Mouse (Mus musculus) MEL (cell line): ENCODE measurements around the gene Tecpr1. TPM values are rescaled to one million over a fixed set of nuclear protein-coding genes. Genes with fewer than 3 reads are reported as not detected.

Experiments used
- DNase-seq: peaks from one replicate; pipeline ENCODE4 v3.0.0; 2011; ENCODE audit warnings: low read depth, low spot score
- H3K27ac ChIP-seq: 2 replicates; pipeline ENCODE4 v1.5.1; 2012; ENCODE audit warnings: low read depth, mild to moderate bottlenecking, control low read depth, low read length, moderate library complexity; ENCODE audit not compliant: control insufficient read depth
- H3K27me3 ChIP-seq, 2 experiments: fragments of 150-350 bp in 1 of 2; sonication (generic) in 1 of 2; 2 replicates each; pipeline ENCODE4 v1.6.1; 2012; ENCODE audit warnings: low read length in 2 of 2, mild to moderate bottlenecking in 2 of 2, improper control_type of control experiment in 1 of 2, moderate library complexity in 1 of 2; ENCODE audit not compliant: insufficient read depth in 2 of 2, control insufficient read depth in 1 of 2
- H3K36me3 ChIP-seq, 2 experiments: 2 replicates each; pipeline ENCODE4 v1.6.1; 2012 to 2014; ENCODE audit warnings: low read length in 2 of 2, improper control_type of control experiment in 1 of 2, inconsistent platforms in 1 of 2, mild to moderate bottlenecking in 1 of 2; ENCODE audit not compliant: insufficient read depth in 2 of 2, control insufficient read depth in 1 of 2
- H3K4me1 ChIP-seq, 2 experiments: fragments of 150-350 bp in 1 of 2; sonication (generic) in 1 of 2; 2 replicates each; pipeline ENCODE4 v1.6.1; 2012; ENCODE audit warnings: low read length in 2 of 2, improper control_type of control experiment in 1 of 2, mild to moderate bottlenecking in 1 of 2; ENCODE audit not compliant: insufficient read depth in 2 of 2, control insufficient read depth in 1 of 2
- H3K4me3 ChIP-seq, 2 experiments: fragments of 150-350 bp in 1 of 2; sonication (generic) in 1 of 2; 2 replicates each; pipeline ENCODE4 v1.5.1; 2012; ENCODE audit warnings: low read depth in 2 of 2, low read length in 2 of 2, mild to moderate bottlenecking in 2 of 2, moderate library complexity in 2 of 2, control low read depth in 1 of 2, improper control_type of control experiment in 1 of 2; ENCODE audit not compliant: control insufficient read depth in 1 of 2, insufficient read depth in 1 of 2
- H3K79me2 ChIP-seq: 2 replicates; pipeline ENCODE4 v1.6.1; 2012; ENCODE audit warnings: mild to moderate bottlenecking, low read length, moderate library complexity; ENCODE audit not compliant: control insufficient read depth, poor library complexity, insufficient read depth
- H3K9ac ChIP-seq: 2 replicates; pipeline ENCODE4 v1.6.1; 2012; ENCODE audit warnings: low read depth, mild to moderate bottlenecking, control low read depth, low read length, moderate library complexity; ENCODE audit not compliant: control insufficient read depth, poor library complexity, severe bottlenecking
- H3K9me3 ChIP-seq: fragments of 150-350 bp; sonication (generic); replicated peaks from 2 replicates; pipeline ENCODE4 v1.6.1; 2012; ENCODE audit warnings: mild to moderate bottlenecking, low read length, improper control_type of control experiment, moderate library complexity; ENCODE audit not compliant: insufficient read depth
- BHLHE40 ChIP-seq: IDR thresholded peaks from 2 replicates; pipeline ENCODE4 v1.6.1; 2012; ENCODE audit warnings: low read depth, mild to moderate bottlenecking, inconsistent platforms, low read length, improper control_type of control experiment, borderline replicate concordance
- CHD2 ChIP-seq: IDR thresholded peaks from 2 replicates; pipeline ENCODE4 v1.6.1; 2011; ENCODE audit warnings: low read length, improper control_type of control experiment
- CTCF ChIP-seq, 3 experiments: IDR thresholded peaks in 2 of 3; conservative IDR thresholded peaks in 1 of 3; 2 replicates each; pipeline ENCODE4 v1.5.1; 2011 to 2012; ENCODE audit warnings: low read length in 3 of 3, low read depth in 2 of 3, mild to moderate bottlenecking in 2 of 3, improper control_type of control experiment in 1 of 3, inconsistent platforms in 1 of 3, mixed read lengths in 1 of 3, moderate library complexity in 1 of 3; ENCODE audit not compliant: control insufficient read depth in 1 of 3, insufficient read depth in 1 of 3, poor library complexity in 1 of 3, severe bottlenecking in 1 of 3
- ELF1 ChIP-seq: IDR thresholded peaks from 2 replicates; pipeline ENCODE4 v1.6.1; 2014; ENCODE audit warnings: low read depth, mild to moderate bottlenecking, inconsistent platforms, low read length, improper control_type of control experiment, moderate library complexity
- EP300 ChIP-seq, 2 experiments: IDR thresholded peaks; 2 replicates each; pipeline ENCODE4 v1.6.1; 2011; ENCODE audit warnings: improper control_type of control experiment in 2 of 2, low read length in 2 of 2, low read depth in 1 of 2, mild to moderate bottlenecking in 1 of 2
- MAZ ChIP-seq: IDR thresholded peaks from 2 replicates; pipeline ENCODE4 v1.6.1; 2012; ENCODE audit warnings: low read depth, mild to moderate bottlenecking, inconsistent platforms, low read length, improper control_type of control experiment
- MYC ChIP-seq: IDR thresholded peaks from 2 replicates; pipeline ENCODE4 v1.6.1; 2011; ENCODE audit warnings: low read depth, mild to moderate bottlenecking, low read length, improper control_type of control experiment, moderate library complexity
- POLR2AphosphoS2 ChIP-seq: IDR thresholded peaks from 2 replicates; pipeline ENCODE4 v1.6.1; 2011; ENCODE audit warnings: low read length, improper control_type of control experiment
- RAD21 ChIP-seq: IDR thresholded peaks from 2 replicates; pipeline ENCODE4 v1.6.1; 2011; ENCODE audit warnings: mild to moderate bottlenecking, low read depth, low read length, improper control_type of control experiment
- SIN3A ChIP-seq: IDR thresholded peaks from 2 replicates; pipeline ENCODE4 v1.6.1; 2012; ENCODE audit warnings: low read length, improper control_type of control experiment, inconsistent platforms
- SMC3 ChIP-seq: IDR thresholded peaks from 2 replicates; pipeline ENCODE4 v1.6.1; 2011; ENCODE audit warnings: low read depth, low read length, improper control_type of control experiment
- TAL1 ChIP-seq: IDR thresholded peaks from 2 replicates; pipeline ENCODE4 v1.6.1; 2012; ENCODE audit warnings: mild to moderate bottlenecking, inconsistent platforms, low read length, moderate library complexity, mixed read lengths
- TCF12 ChIP-seq: IDR thresholded peaks from 2 replicates; pipeline ENCODE4 v1.6.1; 2014; ENCODE audit warnings: low read depth, mild to moderate bottlenecking, inconsistent platforms, low read length, improper control_type of control experiment, moderate library complexity
- USF2 ChIP-seq, 2 experiments: IDR thresholded peaks; 2 replicates each; pipeline ENCODE4 v1.6.1; 2011 to 2012; ENCODE audit warnings: improper control_type of control experiment in 2 of 2, low read length in 2 of 2, borderline replicate concordance in 1 of 2, inconsistent platforms in 1 of 2, low read depth in 1 of 2, mild to moderate bottlenecking in 1 of 2; ENCODE audit not compliant: insufficient read depth in 1 of 2
- ZC3H11A ChIP-seq: IDR thresholded peaks from 2 replicates; pipeline ENCODE4 v1.6.1; 2012; ENCODE audit warnings: low read depth, mild to moderate bottlenecking, inconsistent platforms, low read length, improper control_type of control experiment
- ZNF384 ChIP-seq: IDR thresholded peaks from 2 replicates; pipeline ENCODE4 v1.6.1; 2012; ENCODE audit warnings: low read depth, mild to moderate bottlenecking, inconsistent platforms, low read length, improper control_type of control experiment
- polyA plus RNA-seq, 2 experiments: library from polyadenylated mRNA; stranded (reverse) in 1 of 2; unstranded in 1 of 2; fragments of >175 nt in 1 of 2; fragments of >200 nt in 1 of 2; gene quantifications; 2 replicates each; pipeline versions ENCODE4 v1.2.1 to v1.2.4; 2012; ENCODE audit warnings: low replicate concordance in 2 of 2, low read depth in 1 of 2; ENCODE audit not compliant: insufficient read length in 2 of 2, insufficient read depth in 1 of 2, missing spikeins in 1 of 2
- total RNA-seq: library from RNA; depleted of rRNA; stranded (reverse); fragments of 300-350 nt; gene quantifications from 2 replicates; pipeline ENCODE4 v1.2.3, GENCODE M21; 2012

The Tecpr1 gene
- total and polyA plus RNA-seq, 3 experiments, result 6.2 to 9.0 TPM; not detected in 1

- H3K36me3 ChIP-seq, result peaks cover 0 to 2% of the 10 kb centered on the region in 2 experiments; a peak in 2 of 4 replicates
- H3K79me2 ChIP-seq, result no peaks in the 10 kb centered on the region
- no peaks in the 10 kb centered on the region for H3K27me3 ChIP-seq
- H3K9me3 ChIP-seq, result no peaks in the 10 kb centered on the region
- no peak overlapping the region for H3K9ac ChIP-seq
- TF ChIP-seq ELF1 (no peak), TCF12 (no peak), BHLHE40 (no peak)
- TF ChIP-seq, all 39 proteins: peak for 0
- Histone ChIP-seq H3K27ac (no peak overlapping the region), H3K4me3 (no peak overlapping the region), H3K4me1 (peaks cover 0 to 7% of the 10 kb centered on the region in 2 experiments; a peak in 2 of 4 replicates)
- DNase-seq, result no peak
Observed at GRCm38 (mm10) chr5:144232531-144232930, 9.1 kb upstream of the Tecpr1 start.

DNA sequence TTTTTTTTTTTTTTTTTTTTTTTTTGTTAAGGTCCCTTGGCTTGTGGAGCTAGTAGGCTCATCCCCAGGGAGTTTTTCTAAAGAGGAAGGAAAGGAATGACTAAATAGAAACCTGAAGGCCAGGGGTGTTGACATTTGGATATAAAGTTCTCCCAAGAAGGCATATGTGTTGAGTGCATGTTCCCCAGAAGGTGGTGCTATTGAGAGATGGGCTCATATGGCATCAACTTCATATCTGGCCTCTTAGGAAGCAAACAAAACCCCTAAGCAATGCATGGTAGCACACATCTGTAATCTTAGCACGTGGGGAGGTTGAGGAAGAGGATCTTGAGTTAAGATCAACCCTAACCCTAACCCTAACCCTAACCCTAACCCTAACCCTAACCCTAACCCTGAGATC lies 8.0 kb upstream of the Tecpr1 start:
- no peaks in the 10 kb centered on the region for H3K9me3 ChIP-seq
- peaks cover 0 to 2% of the 10 kb centered on the region in 2 experiments; a peak in 2 of 4 replicates for H3K36me3 ChIP-seq
- no peak overlapping the region for H3K4me3 ChIP-seq
- H3K27ac ChIP-seq, result no peak overlapping the region
- no peaks in the 10 kb centered on the region for H3K79me2 ChIP-seq
- H3K4me1 ChIP-seq, result peaks cover 0 to 7% of the 10 kb centered on the region in 2 experiments; a peak in 2 of 4 replicates
- no peaks in the 10 kb centered on the region for H3K27me3 ChIP-seq
- TF ChIP-seq MAZ (no peak), EP300 (IDR thresholded peaks at IDR 0.05; ENCODE audit: low read depth in 1 of 2, low read length in 2 of 2) (no peak), POLR2AphosphoS2 (no peak), TAL1 (no peak), SMC3 (peak; percentile 74), MYC (peak; percentile 57; the same call in 1 of the 2 replicates), SIN3A (peak; percentile 48), USF2 (IDR thresholded peaks at IDR 0.05; ENCODE audit: borderline replicate concordance in 1 of 2, insufficient read depth in 1 of 2, low read depth in 1 of 2, low read length in 2 of 2) (no peak), CTCF (IDR thresholded peaks at IDR 0.05 in 2 of 3, conservative IDR thresholded peaks at IDR 0.05 in 1 of 3; ENCODE audit: control insufficient read depth in 1 of 3, insufficient read depth in 1 of 3, low read depth in 2 of 3, low read length in 3 of 3, poor library complexity in 1 of 3, severe bottlenecking in 1 of 3) (peak; percentile 18 to 76 (median 63); a peak in 5 of 6 replicates), ZNF384 (peak; percentile 13; the same call in 1 of the 2 replicates), ZC3H11A (peak; percentile 50; the same call in 1 of the 2 replicates), CHD2 (no peak), RAD21 (peak; percentile 43)
- no peak overlapping the region for H3K9ac ChIP-seq
- DNase-seq, result peak; percentile 74
